Mouse (Mus musculus) thymus, postnatal 14 days (tissue): ENCODE results near the gene Fcho1.

Experiments
- DNase-seq: peaks from one replicate; pipeline ENCODE4 v3.0.0; 2021

Fcho1 gene

GRCm38 (mm10) chr8:71681369-71681915, 44.1 kb downstream of the Fcho1 start:
- DNase-seq, result no peak

- DNase-seq, result no peak
These were observed 45.0 kb downstream of the Fcho1 start for GRCm38 (mm10) chr8:71680471-71680870.

DNA sequence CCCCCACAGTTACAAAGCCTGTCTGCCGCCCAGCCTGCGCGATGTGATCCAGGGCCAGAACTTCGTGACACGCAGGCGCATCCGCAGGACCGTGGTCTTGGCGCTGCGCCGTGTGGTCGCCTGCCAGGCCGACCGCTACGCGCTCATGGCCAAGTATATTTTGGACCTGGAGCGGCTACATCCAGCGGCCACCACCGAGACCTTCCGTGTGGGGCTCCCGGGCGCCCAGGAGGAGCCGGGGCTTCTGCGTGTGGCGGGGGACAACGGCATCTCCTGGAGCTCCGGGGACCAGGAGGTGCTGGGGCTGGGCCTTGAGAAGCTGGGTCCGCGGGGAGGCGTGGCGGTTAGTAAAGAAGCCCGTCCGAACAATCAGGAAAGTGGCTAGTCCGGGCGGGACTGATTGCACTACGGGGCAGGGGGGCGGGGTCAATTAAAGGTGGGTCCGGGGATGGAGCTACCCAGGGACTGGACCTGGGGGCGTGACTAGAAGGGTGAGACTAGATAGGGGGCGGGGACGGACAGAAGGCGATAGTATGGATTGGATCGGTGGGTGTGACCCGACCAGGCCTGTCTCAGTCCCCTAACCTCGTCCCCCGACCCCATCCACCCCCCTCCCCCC, 45.9 kb downstream of the Fcho1 start:
- no peak for DNase-seq

DNA sequence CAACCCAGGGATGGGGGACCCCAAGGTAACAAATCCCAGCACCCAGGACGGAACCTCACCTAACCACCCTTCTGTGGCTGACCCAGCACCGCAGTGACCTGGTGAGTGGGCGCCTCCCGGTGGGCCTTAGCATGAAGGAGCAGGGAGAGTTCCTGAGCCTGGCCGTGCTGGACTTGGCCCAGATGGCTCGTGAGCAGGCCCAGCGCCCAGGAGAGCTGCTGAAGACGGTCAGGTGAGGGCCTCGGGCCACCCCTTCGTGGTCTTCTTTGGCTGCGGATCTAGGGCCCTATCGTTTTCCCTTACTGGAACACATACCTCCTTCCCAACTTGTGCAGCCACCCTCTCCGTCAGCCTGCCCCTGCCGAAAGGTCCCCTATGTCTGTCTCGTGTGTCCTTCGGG, 46.4 kb downstream of the Fcho1 start:
- DNase-seq, result no peak

DNA sequence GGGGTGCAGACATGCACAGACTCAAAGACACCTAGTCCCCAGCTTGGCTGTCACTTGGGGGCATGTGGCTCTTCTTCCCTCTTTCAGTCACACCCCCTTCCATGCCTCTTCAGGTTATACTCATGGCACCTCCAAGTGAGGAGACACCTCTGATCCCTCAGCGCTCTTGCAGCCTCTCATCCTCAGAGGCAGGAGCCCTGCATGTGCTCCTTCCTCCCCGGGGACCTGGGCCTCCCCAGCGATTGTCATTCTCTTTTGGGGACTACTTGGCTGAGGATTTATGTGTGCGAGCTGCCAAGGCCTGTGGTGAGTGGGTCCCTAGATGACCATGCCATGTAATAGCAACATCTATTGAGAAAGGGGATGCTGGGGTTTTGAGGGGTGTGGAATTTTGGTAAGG, 47.3 kb downstream of the Fcho1 start:
- no peak for DNase-seq

DNA sequence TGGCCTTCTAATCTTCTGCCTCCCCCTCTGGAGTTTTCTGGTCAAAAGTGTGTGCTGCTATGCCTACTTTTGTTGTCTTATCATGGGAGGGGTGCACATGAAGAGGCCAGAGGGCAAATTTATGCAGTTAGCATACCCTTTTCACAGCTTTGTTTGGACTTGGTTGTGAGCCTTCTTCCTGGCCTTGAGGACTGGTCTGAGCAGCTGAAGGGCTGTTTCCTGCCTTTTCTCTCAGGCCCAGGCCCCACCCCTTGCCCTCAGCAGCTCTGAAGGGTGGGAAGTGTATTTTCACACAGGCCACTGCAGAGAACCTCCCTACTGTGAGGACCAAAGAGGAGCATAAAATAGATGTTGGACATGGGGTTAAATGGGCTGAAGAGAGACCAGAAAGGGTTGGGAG, 48.0 kb downstream of the Fcho1 start:
- peak; percentile 47 for DNase-seq

DNA sequence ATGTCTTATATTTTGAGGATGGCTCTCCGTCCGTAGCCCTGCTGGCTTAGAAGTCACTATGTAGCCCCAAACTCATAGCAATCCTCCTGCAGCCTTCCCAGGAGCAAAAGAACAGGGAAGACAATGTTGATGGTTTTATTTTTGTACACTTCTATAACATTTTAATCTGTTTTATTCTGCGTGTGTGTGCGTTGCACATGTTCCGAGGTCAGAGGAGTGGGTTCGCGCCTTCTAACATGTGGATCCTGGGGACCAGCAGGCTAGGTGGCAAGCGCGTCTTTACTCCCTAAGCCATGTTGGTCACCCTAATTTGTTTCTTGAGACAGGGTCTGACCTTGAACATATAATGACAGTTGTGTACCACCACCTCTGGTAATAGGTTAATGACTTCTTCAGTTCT, 48.7 kb downstream of the Fcho1 start:
- DNase-seq, result no peak

- peak; percentile 76 for DNase-seq
These were observed 49.3 kb downstream of the Fcho1 start, which contains the start of gene Jak3 for GRCm38 (mm10) chr8:71676020-71676741. TSS of gene Jak3 (plus strand) at chr8:71676296.

DNA sequence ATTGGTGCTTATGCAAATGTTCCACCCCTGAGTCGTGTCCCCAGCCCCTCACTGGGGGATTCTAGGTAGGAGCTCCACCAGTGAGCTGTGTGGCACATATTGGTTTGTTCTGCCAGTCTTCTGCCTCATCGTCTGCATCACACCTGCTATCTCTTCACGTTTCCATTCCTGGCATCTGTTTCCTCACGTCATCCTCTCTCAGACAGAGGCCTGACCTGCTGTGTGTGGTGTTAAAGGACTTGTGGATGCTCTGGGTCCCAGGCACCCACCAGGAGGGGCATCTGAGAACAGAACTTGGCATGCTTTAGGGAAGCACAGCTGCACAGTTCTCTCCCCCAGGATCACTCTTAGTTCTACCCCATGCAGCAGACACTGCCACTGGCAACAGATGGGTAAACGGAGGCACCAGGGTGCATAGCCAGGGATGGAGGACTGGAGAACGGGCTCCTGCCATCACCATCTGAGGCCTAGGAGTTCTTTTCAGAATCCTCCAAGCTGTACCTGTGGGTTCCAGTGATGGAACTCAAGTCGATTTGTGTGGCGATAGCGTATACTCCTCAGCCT, 50.0 kb downstream of the Fcho1 start:
- DNase-seq, result no peak

DNA sequence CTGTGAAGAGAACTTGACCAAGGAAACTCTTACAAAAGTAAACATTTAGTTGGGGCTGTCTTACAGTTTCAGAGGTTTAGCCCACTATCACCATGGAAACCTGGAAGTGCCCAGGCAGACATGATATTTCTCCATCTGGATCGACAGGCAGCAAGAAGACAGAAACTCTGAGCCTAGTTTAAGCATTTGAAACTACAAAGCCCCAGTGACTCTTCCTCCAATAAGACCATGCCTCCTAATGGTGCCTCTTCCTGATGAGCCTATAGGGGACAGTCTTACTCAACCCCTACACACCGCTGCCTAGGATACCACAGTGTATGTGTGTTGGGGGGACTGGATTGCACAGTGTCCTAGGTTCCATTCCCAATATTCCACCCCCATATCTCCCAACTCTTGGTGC, 51.4 kb downstream of the Fcho1 start:
- DNase-seq, result no peak

GRCm38 (mm10) chr8:71672168-71672735, 53.3 kb downstream of the Fcho1 start:
- DNase-seq, result no peak

- peak; percentile 93 for DNase-seq
These were observed 54.0 kb downstream of the Fcho1 start, which contains the start of gene Unc13a for GRCm38 (mm10) chr8:71671549-71671965. TSS of gene Unc13a (minus strand) at chr8:71671757.

- peak; percentile 45 for DNase-seq
These were observed 54.6 kb downstream of the Fcho1 start for GRCm38 (mm10) chr8:71670621-71671548.

DNA sequence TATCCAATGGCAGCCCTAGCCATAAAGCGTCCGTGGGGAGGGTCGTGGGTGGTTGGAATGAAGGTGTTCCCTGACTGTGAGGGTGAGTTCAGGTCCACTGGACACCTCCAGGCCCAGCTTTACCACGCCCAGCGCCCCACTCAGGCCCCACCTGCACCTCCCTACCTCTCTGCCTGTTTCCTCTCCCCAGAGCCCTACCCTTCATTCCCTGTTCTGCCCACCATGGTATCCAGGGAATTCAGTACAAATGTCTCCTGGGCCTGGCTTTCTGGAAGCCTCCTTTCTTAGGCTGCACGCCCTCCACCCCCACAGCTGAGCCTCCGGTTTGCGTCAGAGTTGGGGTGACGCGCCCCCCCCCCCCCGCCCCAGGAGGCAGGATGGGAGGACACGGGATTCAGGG, 55.3 kb downstream of the Fcho1 start:
- no peak for DNase-seq

DNA sequence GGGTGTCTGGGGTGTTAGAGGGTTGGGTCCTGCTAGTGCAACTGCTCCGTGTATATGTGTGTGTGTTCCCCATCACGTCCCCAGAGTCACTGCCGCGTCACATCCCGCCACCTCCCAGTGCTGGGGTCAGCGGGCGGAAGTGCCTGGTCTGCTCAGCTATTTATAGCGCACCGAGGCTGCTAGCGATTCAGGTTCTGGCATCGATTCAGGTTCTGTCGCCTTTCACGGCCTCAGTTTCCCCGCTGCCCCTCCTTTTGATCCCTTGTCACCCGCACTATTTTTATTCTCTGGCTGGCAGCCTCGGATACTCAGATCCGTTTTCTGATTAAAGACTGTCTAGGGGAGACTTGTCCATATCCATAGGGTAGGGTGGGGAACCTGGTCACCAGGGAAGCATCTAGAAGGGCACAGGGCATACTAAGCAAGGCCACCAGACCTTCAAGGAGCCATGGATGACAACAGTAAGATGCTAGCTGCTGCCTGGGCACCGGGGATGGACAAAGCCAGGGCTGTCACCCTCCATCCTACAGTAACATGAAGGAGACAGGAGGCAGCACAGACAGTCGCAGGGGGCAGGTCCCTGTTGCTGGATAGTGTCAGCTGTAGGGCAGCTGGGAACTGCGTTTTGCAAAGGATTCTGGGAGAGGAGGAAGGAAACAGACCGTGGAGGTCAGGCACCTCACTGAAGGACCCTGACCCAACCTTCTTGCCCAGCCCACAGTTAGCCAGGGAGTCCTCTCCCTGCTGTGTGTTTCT, 57.1 kb downstream of the Fcho1 start:
- peak; percentile 51 for DNase-seq

DNA sequence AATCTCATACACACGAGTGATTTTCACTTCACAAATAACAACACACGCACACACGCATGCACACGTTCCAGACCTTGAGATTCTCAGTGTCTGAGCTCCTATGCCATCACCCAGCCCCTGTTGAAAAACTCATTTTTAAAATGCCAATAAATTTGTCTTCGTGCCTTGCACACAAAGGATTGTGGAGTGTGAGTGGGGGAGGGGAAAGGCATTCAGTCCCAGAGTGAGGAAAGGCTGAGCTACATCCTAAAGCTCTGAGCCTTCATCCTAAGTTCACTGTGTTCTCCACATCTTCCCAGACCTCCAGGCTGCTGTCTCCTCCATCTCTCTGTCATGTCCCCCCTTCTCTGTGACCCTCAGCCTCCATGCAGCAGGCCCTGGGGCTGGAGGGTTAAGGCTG, 58.3 kb downstream of the Fcho1 start:
- no peak for DNase-seq

- DNase-seq, result no peak
These were observed 58.7 kb downstream of the Fcho1 start for GRCm38 (mm10) chr8:71666855-71667254.

DNA sequence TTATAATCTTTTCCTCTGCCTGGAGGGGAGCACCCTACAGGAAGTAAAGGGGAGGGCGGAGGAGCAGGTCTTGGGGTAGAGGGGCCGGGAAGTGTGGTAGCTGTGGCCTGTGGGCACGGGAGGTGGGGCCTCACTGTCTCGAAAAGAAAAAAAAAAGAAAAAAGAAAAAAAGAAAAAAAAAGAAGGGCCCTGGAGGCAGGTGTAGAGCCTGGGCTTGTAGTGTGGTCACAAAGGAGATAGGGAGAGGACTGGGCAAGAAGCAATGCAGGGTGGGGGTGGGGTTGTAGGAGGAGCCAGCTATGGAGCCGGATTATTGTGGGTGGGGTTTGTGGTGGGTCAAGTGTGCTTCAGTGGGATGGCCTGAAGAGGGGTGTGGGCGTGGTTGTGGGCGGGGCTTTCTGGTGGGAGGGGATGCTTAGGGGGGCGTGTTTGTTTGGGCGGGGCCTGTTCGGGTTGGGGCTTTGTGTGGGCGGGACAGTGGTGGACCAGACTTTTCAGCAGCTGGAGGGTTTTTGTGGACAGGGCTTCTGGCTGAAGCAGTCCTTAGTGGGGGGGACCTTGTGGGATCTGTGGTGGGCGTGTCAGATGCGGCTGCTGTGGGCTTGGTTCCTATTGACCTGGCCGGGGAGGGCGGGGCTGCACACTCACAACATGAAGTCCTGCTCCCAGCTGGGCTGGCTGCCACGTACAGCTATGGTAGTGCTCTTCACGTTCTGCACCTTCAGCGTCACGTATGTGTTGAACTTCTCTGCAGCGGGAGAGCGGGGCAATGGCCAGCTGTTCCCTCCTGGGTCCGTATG, 60.0 kb downstream of the Fcho1 start:
- peak; percentile 62 for DNase-seq

- peak; percentile 85 for DNase-seq
These were observed 65.0 kb downstream of the Fcho1 start for GRCm38 (mm10) chr8:71660325-71661120.

DNA sequence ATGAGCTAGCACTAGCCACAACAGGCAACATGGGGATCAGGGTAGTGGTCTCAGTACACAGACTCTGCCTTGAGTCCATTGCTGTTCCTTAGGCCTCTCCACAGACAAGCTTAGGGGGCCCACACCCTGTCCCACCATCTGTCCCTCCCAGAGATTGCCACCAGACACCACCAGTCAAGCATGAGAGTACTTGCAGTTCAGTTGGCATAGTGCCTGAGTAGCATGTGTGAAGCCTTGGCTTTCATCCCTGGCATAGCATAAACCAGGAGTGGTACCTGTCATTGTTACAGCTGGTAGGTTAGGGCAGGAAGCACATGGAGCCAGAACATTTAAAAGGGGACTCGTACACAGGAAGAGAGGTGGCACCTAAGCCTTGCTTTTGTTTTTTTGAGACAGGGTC, 65.8 kb downstream of the Fcho1 start:
- DNase-seq, result no peak
